Mouse (Mus musculus) embryonic facial prominence, embryonic 12.5 days (tissue): Measurements from ENCODE around the gene Igf2r. TPM values are rescaled to one million over a fixed set of nuclear protein-coding genes. Genes with fewer than 3 reads are reported as not detected.
A peak's percentile ranks its signal among the peaks of the same experiment; 100 is the strongest.

Experiments
- ATAC-seq: fragments of 200-750 bp; cut with Nextera tagmentation; 2 replicates; pipeline ENCODE4 v1.8.0; 2017; ENCODE audit not compliant: insufficient number of reproducible peaks, insufficient read depth, low FRiP score, low TSS enrichment
- H3K27ac ChIP-seq: fragments of 300-500 bp; sonication (generic); 2 replicates; pipeline ENCODE4 v1.5.1; 2016; ENCODE audit warnings: mild to moderate bottlenecking
- H3K27me3 ChIP-seq: fragments of 300-500 bp; sonication (generic); 2 replicates; pipeline ENCODE4 v1.6.1; 2016; ENCODE audit warnings: mild to moderate bottlenecking, moderate library complexity
- H3K36me3 ChIP-seq: fragments of 300-500 bp; sonication (generic); 2 replicates; pipeline ENCODE4 v1.6.1; 2016; ENCODE audit warnings: mild to moderate bottlenecking
- H3K4me1 ChIP-seq: fragments of 300-500 bp; sonication (generic); 2 replicates; pipeline ENCODE4 v1.6.1; 2016
- H3K4me2 ChIP-seq: fragments of 300-500 bp; sonication (generic); replicated peaks from 2 replicates; pipeline ENCODE4 v1.6.1; 2016; ENCODE audit warnings: mild to moderate bottlenecking, moderate library complexity
- H3K4me3 ChIP-seq: fragments of 300-500 bp; sonication (generic); 2 replicates; pipeline ENCODE4 v1.5.1; 2016; ENCODE audit warnings: mild to moderate bottlenecking
- H3K9ac ChIP-seq: fragments of 300-500 bp; sonication (generic); 2 replicates; pipeline ENCODE4 v1.6.1; 2016; ENCODE audit warnings: mild to moderate bottlenecking, moderate library complexity
- H3K9me3 ChIP-seq: fragments of 300-500 bp; sonication (generic); 2 replicates; pipeline ENCODE4 v1.6.1; 2016; ENCODE audit warnings: mild to moderate bottlenecking, moderate library complexity
- WGBS: fragments of 180-500 bp; shearing (Covaris S2); methylation state at CpG from one replicate; pipeline ENCODE4 v1.1.7; 2016; 5-methylcytosine and 5-hydroxymethylcytosine counted together
- polyA plus RNA-seq: library from polyadenylated mRNA; unstranded; fragments of >200 nt; fragmentation: Nextera tagmentation; extraction: Ambion mirVana; gene quantifications from 2 replicates; pipeline ENCODE4 v1.2.1, GENCODE M21; 2016

Gene Igf2r
- 37.1 and 38.1 TPM in 2 replicates for polyA plus RNA-seq

DNA sequence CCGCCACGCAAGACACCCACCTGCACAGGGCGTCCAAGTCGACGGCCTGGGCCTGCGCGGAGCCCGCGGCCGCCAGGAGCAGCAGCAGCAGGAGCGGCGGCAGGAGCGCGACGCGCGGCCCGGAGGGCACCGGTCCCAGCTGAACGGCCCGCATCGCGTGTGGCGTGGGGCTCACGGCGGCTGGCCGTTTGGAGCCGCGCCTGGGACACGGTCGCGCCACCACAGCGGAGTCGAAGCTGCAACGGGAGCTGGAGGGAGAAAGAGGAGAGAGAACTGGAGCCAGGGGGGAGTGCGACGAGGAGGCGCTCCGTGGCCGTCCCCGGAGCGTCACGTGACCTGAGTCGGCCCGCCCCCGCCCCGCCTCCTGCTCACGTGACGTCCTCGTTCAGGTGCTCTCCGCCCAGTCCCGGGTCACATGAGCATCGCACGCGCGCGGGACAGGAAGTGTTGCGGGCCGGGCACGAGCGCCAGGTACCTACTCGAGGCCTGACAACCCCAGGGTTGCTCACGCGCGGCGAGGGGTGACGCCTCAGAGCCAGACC, at the start of gene Igf2r:
TSS of gene Igf2r (minus strand) at position 285 of the 542 bp plus-strand sequence.
- Histone ChIP-seq H3K4me1 (peaks cover 24% of the 10 kb centered on the region), H3K27me3 (no peaks in the 10 kb centered on the region), H3K4me3 (peak within 1 kb of the TSS; percentile 74), H3K36me3 (peaks cover 14% of the 10 kb centered on the region), H3K4me2 (peak within 1 kb of the TSS; percentile 59), H3K27ac (peak within 1 kb of the TSS; percentile 85), H3K9me3 (no peaks in the 10 kb centered on the region; the same call in 1 of the 2 replicates), H3K9ac (peak within 1 kb of the TSS; percentile 92)
- ATAC-seq: peak; percentile 55; the same call in 1 of the 2 replicates
- WGBS: 17% methylated on average over 63 of the region's 67 CpGs

DNA sequence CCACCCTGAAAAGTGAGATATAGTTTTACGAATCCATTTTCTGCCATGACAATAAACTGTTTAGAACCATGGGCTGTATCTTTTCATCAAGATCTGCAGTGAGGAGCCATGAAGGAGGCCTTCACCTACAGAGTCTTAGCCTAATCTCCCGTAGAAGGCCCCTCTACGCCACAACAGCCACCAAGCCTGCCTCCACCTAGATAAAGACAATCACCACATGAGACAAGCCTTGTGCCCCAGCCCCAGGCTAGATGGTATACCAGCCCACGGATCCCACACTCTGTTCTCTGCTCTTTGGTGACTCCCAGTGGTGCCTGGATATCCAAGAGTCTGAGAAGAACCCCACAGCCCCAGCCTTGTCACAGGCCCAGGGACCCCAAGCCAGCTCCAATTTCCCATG, 46.4 kb upstream of the Igf2r start:
- no peaks in the 10 kb centered on the region for H3K27me3 ChIP-seq
- no peak overlapping the region for H3K9ac ChIP-seq
- no peak overlapping the region for H3K4me2 ChIP-seq
- peaks cover 22% of the 10 kb centered on the region for H3K9me3 ChIP-seq
- no peak overlapping the region for H3K27ac ChIP-seq
- no peak overlapping the region for H3K4me3 ChIP-seq
- peaks cover 57% of the 10 kb centered on the region for H3K36me3 ChIP-seq
- no peak for ATAC-seq
- H3K4me1 ChIP-seq: no peaks in the 10 kb centered on the region
- 88% methylated on average over 4 of the region's 4 CpGs for WGBS

DNA sequence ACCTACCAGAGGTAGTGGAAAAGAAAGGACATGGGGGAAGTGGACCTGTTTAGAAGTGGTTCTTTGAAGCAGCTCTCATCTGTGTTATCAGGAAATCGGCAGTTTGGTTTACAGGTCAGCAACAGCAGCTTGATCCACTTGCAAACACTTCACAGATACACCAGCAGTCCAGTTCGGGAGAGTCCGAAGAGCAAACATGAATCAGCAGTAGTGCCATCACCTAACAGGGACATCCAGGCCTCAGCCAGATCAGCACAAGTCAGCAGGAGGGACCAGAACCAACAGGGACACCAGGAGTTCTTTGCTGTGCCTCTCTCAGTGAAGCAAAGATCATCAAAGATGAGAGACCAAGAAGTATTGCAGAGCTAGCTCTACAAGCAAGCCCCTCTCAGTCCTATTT, 45.0 kb upstream of the Igf2r start:
- peaks cover 9% of the 10 kb centered on the region; the same call in 1 of the 2 replicates for H3K9me3 ChIP-seq
- 0 out of 2 replicates have a peak, but pooled peaks cover 2% of the 10 kb centered on the region for H3K4me1 ChIP-seq
- H3K36me3 ChIP-seq: peaks cover 44% of the 10 kb centered on the region
- H3K4me2 ChIP-seq: no peak overlapping the region
- ATAC-seq: no peak
- H3K27me3 ChIP-seq: no peaks in the 10 kb centered on the region
- H3K9ac ChIP-seq: no peak overlapping the region
- no peak overlapping the region for H3K4me3 ChIP-seq
- H3K27ac ChIP-seq: no peak overlapping the region
- 88% methylated on average over 3 of the region's 3 CpGs for WGBS

DNA sequence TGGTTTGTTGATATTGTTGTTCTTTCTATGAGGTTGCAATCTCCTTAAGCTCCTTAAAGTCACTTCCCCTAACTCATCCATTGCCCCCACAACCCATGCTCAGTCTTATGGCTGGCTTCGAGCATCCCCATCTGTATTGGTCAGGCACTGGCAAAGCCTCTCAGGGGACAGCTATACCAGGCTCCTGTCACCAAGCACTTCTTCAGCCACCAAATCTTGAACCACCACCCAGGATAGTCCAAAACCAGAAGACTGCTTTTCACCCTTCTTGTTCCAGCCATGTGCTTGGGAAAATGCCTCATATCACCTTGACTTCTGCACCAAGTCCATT, 41.5 kb upstream of the Igf2r start:
- peak; percentile 57; the same call in 1 of the 2 replicates for ATAC-seq
- WGBS: 85% methylated on average over 1 of the region's 1 CpGs
- peaks cover 4% of the 10 kb centered on the region; the same call in 1 of the 2 replicates for H3K9me3 ChIP-seq
- H3K4me1 ChIP-seq: 0 out of 2 replicates have a peak, but pooled peaks cover 2% of the 10 kb centered on the region
- H3K4me3 ChIP-seq: no peak overlapping the region
- H3K4me2 ChIP-seq: no peak overlapping the region
- H3K36me3 ChIP-seq: peaks cover 12% of the 10 kb centered on the region
- no peak overlapping the region for H3K27ac ChIP-seq
- no peaks in the 10 kb centered on the region for H3K27me3 ChIP-seq
- H3K9ac ChIP-seq: no peak overlapping the region

DNA sequence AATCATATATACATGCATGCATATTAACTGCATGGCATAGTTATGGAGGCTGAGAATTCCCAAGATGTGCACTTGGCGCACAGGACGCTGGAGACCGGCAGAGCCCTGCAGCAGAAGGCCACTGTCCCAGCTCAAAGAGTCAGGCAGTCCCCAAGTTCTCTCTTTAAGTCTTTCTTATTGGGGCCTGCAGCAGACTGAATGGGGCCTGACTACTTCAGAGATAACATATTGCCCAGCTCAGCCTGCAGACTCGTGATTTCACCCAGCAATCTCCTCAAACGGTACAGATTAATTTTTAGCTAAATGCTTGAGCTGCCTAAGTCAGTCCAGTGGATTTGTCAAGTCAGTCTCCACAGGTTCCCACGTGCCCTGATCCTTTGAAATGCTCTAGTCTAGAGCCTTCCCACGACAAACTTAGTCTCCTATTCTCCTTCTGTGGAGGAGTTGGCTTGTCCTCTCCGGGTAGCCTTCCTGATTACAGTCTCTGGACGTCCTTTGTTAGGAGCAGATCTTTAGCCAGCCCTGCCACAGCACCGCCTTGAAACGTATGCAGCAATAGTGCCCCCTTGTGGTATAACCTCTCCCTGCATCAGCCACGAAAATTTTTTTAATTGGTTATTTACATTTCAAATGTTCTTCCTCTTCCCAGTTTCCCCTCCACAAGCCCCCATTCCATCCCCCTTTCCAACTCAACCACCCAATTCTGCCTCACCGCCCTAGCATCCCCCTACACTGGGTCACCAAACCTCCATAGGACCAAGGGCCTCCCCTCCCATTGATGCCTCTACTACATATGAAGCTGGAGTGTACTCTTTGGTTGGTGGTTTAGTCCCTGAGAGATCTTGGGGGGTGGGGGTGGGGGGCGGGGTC, 40.9 kb upstream of the Igf2r start:
- 0 out of 2 replicates have a peak, but pooled peaks cover 2% of the 10 kb centered on the region for H3K4me1 ChIP-seq
- WGBS: 25% methylated on average over 14 of the region's 14 CpGs
- H3K27ac ChIP-seq: peak overlapping the region; percentile 50; the same call in 1 of the 2 replicates
- peak; percentile 71; the same call in 1 of the 2 replicates for ATAC-seq
- H3K27me3 ChIP-seq: no peaks in the 10 kb centered on the region
- H3K4me2 ChIP-seq: no peak overlapping the region
- H3K36me3 ChIP-seq: peaks cover 8% of the 10 kb centered on the region; the same call in 1 of the 2 replicates
- peaks cover 4% of the 10 kb centered on the region; the same call in 1 of the 2 replicates for H3K9me3 ChIP-seq
- no peak overlapping the region for H3K9ac ChIP-seq
- H3K4me3 ChIP-seq: no peak overlapping the region

DNA sequence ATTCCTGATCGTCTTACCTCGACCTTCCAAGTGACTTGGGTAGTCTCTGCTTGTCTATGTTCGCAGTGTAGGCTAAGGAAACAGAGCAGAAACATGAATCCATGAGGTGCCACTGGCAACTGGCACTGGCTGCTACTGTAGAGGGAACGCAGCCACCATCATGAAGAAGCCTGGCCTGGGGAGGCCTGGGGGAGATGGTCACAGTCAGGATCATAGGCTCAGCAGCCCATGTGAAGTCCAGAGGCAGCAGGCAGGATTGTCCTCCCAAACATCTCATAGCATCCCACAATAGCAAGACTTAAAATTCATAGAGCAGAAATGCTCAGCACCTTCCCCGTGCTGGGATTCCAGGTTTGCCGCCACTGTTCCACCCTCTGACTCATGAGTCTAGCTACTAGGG, 39.4 kb upstream of the Igf2r start:
- ATAC-seq: no peak
- 87% methylated on average over 6 of the region's 6 CpGs for WGBS
- no peak overlapping the region for H3K4me3 ChIP-seq

DNA sequence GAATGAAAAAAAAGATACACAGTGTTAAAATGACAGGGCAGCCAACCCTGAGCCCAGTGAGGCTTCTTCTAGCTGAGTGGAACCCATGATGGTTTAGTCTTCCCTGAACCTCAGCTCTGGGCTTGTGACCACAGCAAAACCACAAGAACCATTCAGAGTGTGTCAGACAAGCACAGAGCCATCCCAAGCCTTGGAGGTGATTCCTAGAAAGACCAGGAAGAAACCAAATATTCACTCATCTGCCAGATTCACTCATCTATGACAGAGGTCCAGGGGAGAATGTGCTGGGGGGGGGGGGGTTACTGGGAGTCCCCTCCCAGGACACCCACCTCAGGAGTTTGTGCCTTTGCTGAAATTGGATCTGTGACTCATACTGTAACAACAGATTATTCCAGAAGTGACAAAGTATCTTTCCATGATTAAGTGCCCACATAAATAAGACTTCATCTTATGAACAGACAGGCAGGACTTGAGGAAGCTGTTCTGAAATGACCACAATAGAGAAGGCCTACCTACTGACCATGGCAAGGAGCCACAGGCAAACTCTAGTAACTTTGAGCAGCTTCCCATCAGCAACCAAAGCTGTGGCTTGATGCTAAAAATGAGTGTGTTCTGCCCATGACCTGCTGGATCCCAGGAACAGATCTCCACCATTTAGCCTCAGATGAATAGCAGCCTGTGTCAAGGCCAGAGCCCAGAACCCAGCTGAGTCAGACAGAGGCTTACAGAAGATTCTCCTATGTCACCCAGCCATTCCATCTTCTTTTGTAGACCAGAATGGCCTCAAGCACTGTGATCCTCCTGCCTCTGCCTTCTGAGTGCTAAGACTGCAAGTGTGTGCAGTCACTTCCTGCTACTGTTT, 35.4 kb upstream of the Igf2r start:
- ATAC-seq: no peak
- Histone ChIP-seq H3K36me3 (no peaks in the 10 kb centered on the region), H3K4me1 (0 out of 2 replicates have a peak, but pooled peaks cover 4% of the 10 kb centered on the region), H3K4me2 (no peak overlapping the region), H3K27me3 (no peaks in the 10 kb centered on the region), H3K9ac (no peak overlapping the region), H3K9me3 (no peaks in the 10 kb centered on the region), H3K27ac (no peak overlapping the region), H3K4me3 (no peak overlapping the region)

More for the DNA sequence above, 39.4 kb upstream of the Igf2r start:
- 0 out of 2 replicates have a peak, but pooled peaks cover 2% of the 10 kb centered on the region for H3K4me1 ChIP-seq
- no peak overlapping the region for H3K27ac ChIP-seq
- no peak overlapping the region for H3K9ac ChIP-seq
- peaks cover 4% of the 10 kb centered on the region; the same call in 1 of the 2 replicates for H3K9me3 ChIP-seq
- H3K36me3 ChIP-seq: no peaks in the 10 kb centered on the region
- no peak overlapping the region for H3K4me2 ChIP-seq
- H3K27me3 ChIP-seq: no peaks in the 10 kb centered on the region

DNA sequence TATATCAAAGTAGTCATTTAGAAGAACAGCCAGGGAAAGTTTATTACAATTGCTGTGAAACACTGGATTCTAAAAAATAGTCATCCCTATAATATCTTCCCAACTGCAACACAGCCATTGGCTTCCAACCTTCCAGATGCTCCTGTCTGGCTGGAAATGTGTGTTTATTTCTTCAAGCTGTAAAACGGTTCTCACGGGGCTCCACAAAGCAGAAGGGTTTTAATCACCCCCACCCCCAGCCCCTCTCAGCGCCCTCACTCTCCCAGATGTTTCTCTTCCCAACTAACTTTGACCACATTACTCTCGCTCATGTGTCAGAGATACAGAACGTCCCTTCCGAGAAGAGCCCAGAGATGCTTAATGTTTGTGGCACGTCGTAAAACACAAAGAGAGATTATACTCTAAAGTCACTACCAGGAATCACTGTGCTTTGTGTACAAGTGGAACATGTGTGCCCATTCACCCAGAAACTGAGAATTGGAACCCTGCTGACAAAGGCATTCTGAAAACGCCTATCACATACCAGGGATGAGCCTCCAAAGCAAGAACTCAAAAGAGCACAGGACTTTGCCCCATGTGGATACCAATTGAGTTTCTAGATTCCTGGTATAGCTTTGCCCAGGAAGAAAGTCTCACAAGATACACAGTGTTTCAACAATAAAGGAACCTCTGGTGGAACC, 32.5 kb upstream of the Igf2r start:
- no peak overlapping the region for H3K9ac ChIP-seq
- no peak overlapping the region for H3K4me2 ChIP-seq
- H3K4me1 ChIP-seq: 0 out of 2 replicates have a peak, but pooled peaks cover 4% of the 10 kb centered on the region
- H3K9me3 ChIP-seq: no peaks in the 10 kb centered on the region
- H3K27ac ChIP-seq: 0 out of 2 replicates have a peak overlapping the region, but pooled peaks have one; percentile 23
- no peaks in the 10 kb centered on the region for H3K36me3 ChIP-seq
- no peak overlapping the region for H3K4me3 ChIP-seq
- no peaks in the 10 kb centered on the region for H3K27me3 ChIP-seq
- no peak for ATAC-seq
- 51% methylated on average over 9 of the region's 9 CpGs for WGBS

DNA sequence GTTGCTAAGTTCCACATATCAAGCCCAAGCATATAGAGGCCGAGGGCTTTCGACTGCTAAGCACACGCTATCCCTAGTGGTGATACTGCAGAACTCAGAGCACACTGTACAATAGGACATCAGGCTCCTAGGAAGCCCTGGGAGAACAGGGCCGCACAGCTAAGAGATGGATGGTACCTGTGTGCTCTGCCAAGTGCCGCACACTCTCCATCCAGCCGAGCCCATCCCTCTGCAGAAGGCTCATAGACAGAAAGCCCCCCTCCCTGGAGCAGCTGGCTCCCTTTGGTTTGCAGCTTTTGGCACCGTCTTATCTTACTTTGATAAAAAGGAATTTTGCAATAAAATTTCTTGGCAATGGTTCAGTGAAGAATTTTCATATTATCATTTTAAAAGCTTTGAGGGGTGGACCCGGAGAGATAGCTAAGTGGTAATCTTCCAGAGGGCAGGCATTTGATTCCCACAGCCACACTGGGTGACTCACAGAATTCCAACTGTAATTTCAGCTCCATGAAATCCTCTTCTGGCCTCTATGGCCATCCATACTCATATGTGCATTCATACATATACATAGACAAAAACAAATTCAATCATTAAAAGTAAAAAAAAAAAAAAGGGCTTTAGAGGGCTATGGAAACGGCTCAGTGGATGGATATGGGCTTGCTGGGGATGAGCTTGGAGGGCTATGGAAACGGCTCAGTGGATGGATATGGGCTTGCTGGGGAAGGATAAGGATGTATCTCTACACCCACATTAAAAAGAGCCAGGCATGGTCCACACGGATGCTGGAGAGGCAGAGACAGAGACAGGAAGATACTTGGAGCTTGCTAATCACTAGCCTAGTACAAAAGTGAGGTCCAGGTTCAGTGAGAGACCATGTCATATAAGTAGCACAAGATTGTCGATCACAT, 30.2 kb upstream of the Igf2r start:
- WGBS: 89% methylated on average over 12 of the region's 12 CpGs
- Histone ChIP-seq H3K9ac (no peak overlapping the region), H3K4me3 (no peak overlapping the region), H3K27me3 (no peaks in the 10 kb centered on the region), H3K27ac (no peak overlapping the region), H3K4me1 (peaks cover 15% of the 10 kb centered on the region), H3K9me3 (no peaks in the 10 kb centered on the region), H3K36me3 (no peaks in the 10 kb centered on the region), H3K4me2 (no peak overlapping the region)
- ATAC-seq: no peak

DNA sequence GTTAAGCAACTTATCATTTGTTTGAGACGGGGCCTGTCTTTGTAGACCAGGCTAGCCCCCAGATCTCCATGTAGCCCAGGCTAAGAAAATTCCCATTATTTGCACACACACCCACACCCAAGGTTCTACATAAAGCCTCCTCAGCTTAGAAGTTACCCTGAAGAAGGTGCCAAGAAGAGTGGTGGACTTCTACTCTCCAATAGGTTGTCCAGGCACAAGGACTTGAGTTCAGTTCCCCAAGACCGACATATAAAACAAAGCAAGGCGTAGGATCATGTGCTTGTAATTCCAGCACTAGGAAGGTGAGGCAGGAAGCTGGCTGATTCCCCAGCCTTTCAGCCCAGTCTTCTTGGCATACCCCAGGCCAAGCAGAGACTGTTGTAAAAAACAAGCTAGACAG, 29.1 kb upstream of the Igf2r start:
- Histone ChIP-seq H3K36me3 (no peaks in the 10 kb centered on the region), H3K9me3 (no peaks in the 10 kb centered on the region), H3K27ac (no peak overlapping the region), H3K4me2 (no peak overlapping the region), H3K4me1 (peaks cover 26% of the 10 kb centered on the region), H3K27me3 (no peaks in the 10 kb centered on the region), H3K4me3 (no peak overlapping the region), H3K9ac (no peak overlapping the region)
- ATAC-seq: no peak
- 89% methylated on average over 3 of the region's 3 CpGs for WGBS
